Mouse (Mus musculus): ENCODE results near the gene Tspan18. TPM values are rescaled to one million over a fixed set of nuclear protein-coding genes. Genes with fewer than 3 reads are reported as not detected.

The Tspan18 gene
- total RNA-seq, 1 experiment = 1.4 TPM

DNA sequence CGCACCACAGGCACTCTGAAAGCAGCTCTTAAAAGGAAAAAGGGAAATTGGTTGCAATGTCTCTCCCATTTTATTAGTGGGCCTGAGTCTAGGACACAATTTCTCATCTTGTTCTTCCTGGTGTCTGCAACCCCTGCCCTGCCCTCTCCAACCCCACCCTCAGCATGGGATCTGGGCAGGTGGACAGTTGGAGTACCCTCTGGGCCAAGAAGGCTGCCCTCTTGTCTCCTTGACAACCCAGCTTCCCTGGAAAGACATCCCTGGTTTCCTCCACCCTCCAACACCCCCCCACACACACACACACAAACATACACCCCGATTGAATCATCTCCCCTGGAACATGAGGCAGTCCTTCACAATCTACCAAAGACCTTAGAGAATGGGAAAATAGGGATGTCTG, 158.6 kb downstream of the Tspan18 start:
- H3K9me3 ChIP-seq (ENCODE audit: control insufficient read depth, insufficient read depth, low read depth, low read length) = no peaks in the 10 kb centered on the region
- DNase-seq (ENCODE audit: low read depth, low spot score) = no peak
- TF ChIP-seq CHD2 (IDR thresholded peaks at IDR 0.05; ENCODE audit: low read depth, low read length) = no peak
- in situ Hi-C loops (cut with MboI; ENCODE audit: low sequenced_read_pairs in 2 of 2, unreplicated experiment in 2 of 2) = no loop called here
- no peak overlapping the region for H3K4me3 ChIP-seq (ENCODE audit: insufficient read depth in 1 of 2, low read depth in 1 of 2, low read length in 2 of 2, poor library complexity in 1 of 2, severe bottlenecking in 1 of 2)
- H3K4me1 ChIP-seq (ENCODE audit: control insufficient read depth in 2 of 2, insufficient read depth in 2 of 2, low read length in 2 of 2, poor library complexity in 1 of 2) = peaks cover 7 to 22% of the 10 kb centered on the region in 2 experiments; a peak in 3 of 4 replicates
- H3K27ac ChIP-seq (ENCODE audit: insufficient read depth, low read depth, low read length, poor library complexity, severe bottlenecking) = no peak overlapping the region
- no peak overlapping the region for H3K9ac ChIP-seq (ENCODE audit: insufficient read depth, low read depth, low read length, poor library complexity, severe bottlenecking)
- no peaks in the 10 kb centered on the region for H3K36me3 ChIP-seq (ENCODE audit: control insufficient read depth, insufficient read depth, low read length, poor library complexity, severe bottlenecking)

DNA sequence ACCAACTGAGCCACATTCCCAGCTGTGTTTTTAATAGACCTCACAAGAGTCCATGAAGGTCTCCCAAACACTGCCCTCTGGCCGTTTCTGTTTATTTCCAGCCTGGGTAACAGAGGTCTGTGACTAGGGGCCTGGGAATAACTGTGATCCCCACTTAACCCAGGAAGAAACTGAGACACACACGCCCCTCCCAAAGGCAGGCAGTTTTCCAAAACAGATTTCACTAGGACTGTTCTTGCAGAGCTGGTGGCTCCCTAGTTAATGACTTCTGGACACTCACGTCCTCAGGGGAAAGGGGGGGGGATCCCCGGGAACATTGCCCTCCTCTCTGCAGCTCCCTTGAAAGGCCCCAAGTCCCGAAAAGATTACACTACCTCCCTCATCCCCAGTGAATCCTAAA, 159.0 kb downstream of the Tspan18 start:
- Histone ChIP-seq H3K36me3 (ENCODE audit: control insufficient read depth, insufficient read depth, low read length, poor library complexity, severe bottlenecking) (no peaks in the 10 kb centered on the region), H3K9me3 (ENCODE audit: control insufficient read depth, insufficient read depth, low read depth, low read length) (no peaks in the 10 kb centered on the region), H3K27ac (ENCODE audit: insufficient read depth, low read depth, low read length, poor library complexity, severe bottlenecking) (no peak overlapping the region), H3K4me3 (ENCODE audit: insufficient read depth in 1 of 2, low read depth in 1 of 2, low read length in 2 of 2, poor library complexity in 1 of 2, severe bottlenecking in 1 of 2) (no peak overlapping the region), H3K9ac (ENCODE audit: insufficient read depth, low read depth, low read length, poor library complexity, severe bottlenecking) (no peak overlapping the region), H3K4me1 (ENCODE audit: control insufficient read depth in 2 of 2, insufficient read depth in 2 of 2, low read length in 2 of 2, poor library complexity in 1 of 2) (peaks cover 7 to 22% of the 10 kb centered on the region in 2 experiments; a peak in 3 of 4 replicates)
- in situ Hi-C loops (cut with MboI; ENCODE audit: low sequenced_read_pairs in 2 of 2, unreplicated experiment in 2 of 2) = no loop called here
- DNase-seq (ENCODE audit: low read depth, low spot score) = no peak
- TF ChIP-seq HCFC1 (IDR thresholded peaks at IDR 0.05; ENCODE audit: borderline replicate concordance, insufficient read depth, low read length) = no peak
- no peak for TF ChIP-seq ZC3H11A (IDR thresholded peaks at IDR 0.05; ENCODE audit: borderline replicate concordance, low read depth, low read length)
- TF ChIP-seq MAFK (IDR thresholded peaks at IDR 0.05; ENCODE audit: insufficient read depth, low read depth, low read length) = no peak
- TF ChIP-seq ZNF384 (IDR thresholded peaks at IDR 0.05; ENCODE audit: low read depth, low read length) = no peak
- TF ChIP-seq CHD2 (IDR thresholded peaks at IDR 0.05; ENCODE audit: low read depth, low read length) = no peak

DNA sequence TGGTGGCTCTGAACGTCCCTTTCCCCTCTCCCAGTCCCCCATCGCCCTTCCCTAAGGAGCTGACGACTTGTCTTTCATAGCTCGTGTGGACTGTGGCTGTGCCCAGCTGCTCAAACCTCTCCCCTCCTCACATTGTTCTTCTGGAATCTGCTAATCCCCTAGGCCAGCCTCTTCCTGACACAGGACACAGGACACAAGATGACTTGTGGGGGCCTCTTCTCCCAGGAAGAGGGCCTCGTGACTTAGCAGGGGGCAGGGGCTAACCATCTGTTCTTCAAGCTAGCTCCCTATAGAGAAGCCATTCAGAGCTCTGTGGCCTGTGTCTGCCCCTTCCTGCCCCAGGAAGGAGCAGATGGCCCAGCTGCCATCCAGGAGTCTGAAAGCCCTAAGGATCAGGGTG, 160.1 kb downstream of the Tspan18 start:
- no peak for TF ChIP-seq HCFC1 (IDR thresholded peaks at IDR 0.05; ENCODE audit: borderline replicate concordance, insufficient read depth, low read length)
- no peak for TF ChIP-seq ZNF384 (IDR thresholded peaks at IDR 0.05; ENCODE audit: low read depth, low read length)
- DNase-seq (ENCODE audit: low read depth, low spot score) = no peak
- H3K4me3 ChIP-seq (ENCODE audit: insufficient read depth in 1 of 2, low read depth in 1 of 2, low read length in 2 of 2, poor library complexity in 1 of 2, severe bottlenecking in 1 of 2) = no peak overlapping the region
- H3K4me1 ChIP-seq (ENCODE audit: control insufficient read depth in 2 of 2, insufficient read depth in 2 of 2, low read length in 2 of 2, poor library complexity in 1 of 2) = peaks cover 7 to 18% of the 10 kb centered on the region in 2 experiments; a peak in 3 of 4 replicates
- no peaks in the 10 kb centered on the region for H3K36me3 ChIP-seq (ENCODE audit: control insufficient read depth, insufficient read depth, low read length, poor library complexity, severe bottlenecking)
- in situ Hi-C loops (cut with MboI; ENCODE audit: low sequenced_read_pairs in 2 of 2, unreplicated experiment in 2 of 2) = no loop called here
- H3K9me3 ChIP-seq (ENCODE audit: control insufficient read depth, insufficient read depth, low read depth, low read length) = no peaks in the 10 kb centered on the region
- H3K27ac ChIP-seq (ENCODE audit: insufficient read depth, low read depth, low read length, poor library complexity, severe bottlenecking) = no peak overlapping the region
- H3K9ac ChIP-seq (ENCODE audit: insufficient read depth, low read depth, low read length, poor library complexity, severe bottlenecking) = no peak overlapping the region

DNA sequence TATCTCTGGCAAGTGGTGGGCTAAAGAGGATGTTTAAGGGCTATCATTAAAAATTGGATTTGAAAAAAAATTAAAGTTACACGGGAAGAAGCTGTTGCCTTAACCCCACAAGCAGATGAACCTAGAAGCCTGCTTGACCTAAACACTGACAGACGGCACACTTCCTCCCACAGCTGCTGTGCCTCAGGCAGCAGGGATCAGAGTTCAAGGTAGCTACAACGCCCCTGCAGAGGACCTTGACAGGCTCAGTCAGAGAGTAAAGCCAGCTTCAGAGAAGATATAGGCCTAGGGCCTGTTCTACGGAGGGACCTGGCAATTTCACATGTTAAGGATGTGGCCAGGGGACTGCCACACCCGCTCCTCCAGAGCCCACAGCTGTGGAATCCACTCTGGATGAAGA, 161.8 kb downstream of the Tspan18 start:
- H3K36me3 ChIP-seq (ENCODE audit: control insufficient read depth, insufficient read depth, low read length, poor library complexity, severe bottlenecking) = no peaks in the 10 kb centered on the region
- no peak for TF ChIP-seq ZC3H11A (IDR thresholded peaks at IDR 0.05; ENCODE audit: borderline replicate concordance, low read depth, low read length)
- no peak for TF ChIP-seq CHD2 (IDR thresholded peaks at IDR 0.05; ENCODE audit: low read depth, low read length)
- no peak for TF ChIP-seq HCFC1 (IDR thresholded peaks at IDR 0.05; ENCODE audit: borderline replicate concordance, insufficient read depth, low read length)
- no peak for TF ChIP-seq MAFK (IDR thresholded peaks at IDR 0.05; ENCODE audit: insufficient read depth, low read depth, low read length)
- TF ChIP-seq ZNF384 (IDR thresholded peaks at IDR 0.05; ENCODE audit: low read depth, low read length) = no peak
- no peak overlapping the region for H3K9ac ChIP-seq (ENCODE audit: insufficient read depth, low read depth, low read length, poor library complexity, severe bottlenecking)
- H3K27ac ChIP-seq (ENCODE audit: insufficient read depth, low read depth, low read length, poor library complexity, severe bottlenecking) = no peak overlapping the region
- peaks cover 7 to 14% of the 10 kb centered on the region in 2 experiments; a peak in 3 of 4 replicates for H3K4me1 ChIP-seq (ENCODE audit: control insufficient read depth in 2 of 2, insufficient read depth in 2 of 2, low read length in 2 of 2, poor library complexity in 1 of 2)
- no peak for DNase-seq (ENCODE audit: low read depth, low spot score)
- no peaks in the 10 kb centered on the region for H3K9me3 ChIP-seq (ENCODE audit: control insufficient read depth, insufficient read depth, low read depth, low read length)
- in situ Hi-C loops (cut with MboI; ENCODE audit: low sequenced_read_pairs in 2 of 2, unreplicated experiment in 2 of 2) = no loop called here
- H3K4me3 ChIP-seq (ENCODE audit: insufficient read depth in 1 of 2, low read depth in 1 of 2, low read length in 2 of 2, poor library complexity in 1 of 2, severe bottlenecking in 1 of 2) = no peak overlapping the region

DNA sequence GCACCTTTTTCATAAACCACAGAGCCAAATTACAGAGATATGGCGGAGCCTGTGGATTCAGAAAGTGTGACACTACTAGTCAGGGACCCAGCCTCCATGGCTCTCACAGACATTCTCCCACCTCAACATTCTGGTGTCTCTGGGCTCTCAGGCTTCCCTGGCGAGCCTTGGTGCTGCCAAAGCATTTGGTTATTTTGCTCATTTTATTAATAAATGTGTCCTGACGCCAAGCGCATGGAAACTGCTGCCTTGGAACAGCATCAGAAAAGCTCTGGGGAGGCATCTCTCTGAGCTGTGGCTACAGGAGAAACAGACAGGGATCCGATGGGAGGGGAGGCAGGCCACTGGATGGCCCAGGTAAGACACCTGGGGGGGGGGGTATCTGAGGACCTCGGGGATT, 162.4 kb downstream of the Tspan18 start:
- Histone ChIP-seq H3K4me1 (ENCODE audit: control insufficient read depth in 2 of 2, insufficient read depth in 2 of 2, low read length in 2 of 2, poor library complexity in 1 of 2) (peaks cover 7 to 13% of the 10 kb centered on the region in 2 experiments; a peak in 3 of 4 replicates), H3K27ac (ENCODE audit: insufficient read depth, low read depth, low read length, poor library complexity, severe bottlenecking) (no peak overlapping the region), H3K36me3 (ENCODE audit: control insufficient read depth, insufficient read depth, low read length, poor library complexity, severe bottlenecking) (no peaks in the 10 kb centered on the region), H3K9me3 (ENCODE audit: control insufficient read depth, insufficient read depth, low read depth, low read length) (no peaks in the 10 kb centered on the region), H3K4me3 (ENCODE audit: insufficient read depth in 1 of 2, low read depth in 1 of 2, low read length in 2 of 2, poor library complexity in 1 of 2, severe bottlenecking in 1 of 2) (no peak overlapping the region), H3K9ac (ENCODE audit: insufficient read depth, low read depth, low read length, poor library complexity, severe bottlenecking) (no peak overlapping the region)
- TF ChIP-seq CHD2 (IDR thresholded peaks at IDR 0.05; ENCODE audit: low read depth, low read length) = no peak
- no peak for TF ChIP-seq HCFC1 (IDR thresholded peaks at IDR 0.05; ENCODE audit: borderline replicate concordance, insufficient read depth, low read length)
- no peak for TF ChIP-seq ZC3H11A (IDR thresholded peaks at IDR 0.05; ENCODE audit: borderline replicate concordance, low read depth, low read length)
- TF ChIP-seq MAFK (IDR thresholded peaks at IDR 0.05; ENCODE audit: insufficient read depth, low read depth, low read length) = no peak
- TF ChIP-seq ZNF384 (IDR thresholded peaks at IDR 0.05; ENCODE audit: low read depth, low read length) = no peak
- no peak for DNase-seq (ENCODE audit: low read depth, low spot score)
- in situ Hi-C loops (cut with MboI; ENCODE audit: low sequenced_read_pairs in 2 of 2, unreplicated experiment in 2 of 2) = no loop called here
